Mouse (Mus musculus): Measurements from ENCODE around the gene Tmem145.

The Tmem145 gene

DNA sequence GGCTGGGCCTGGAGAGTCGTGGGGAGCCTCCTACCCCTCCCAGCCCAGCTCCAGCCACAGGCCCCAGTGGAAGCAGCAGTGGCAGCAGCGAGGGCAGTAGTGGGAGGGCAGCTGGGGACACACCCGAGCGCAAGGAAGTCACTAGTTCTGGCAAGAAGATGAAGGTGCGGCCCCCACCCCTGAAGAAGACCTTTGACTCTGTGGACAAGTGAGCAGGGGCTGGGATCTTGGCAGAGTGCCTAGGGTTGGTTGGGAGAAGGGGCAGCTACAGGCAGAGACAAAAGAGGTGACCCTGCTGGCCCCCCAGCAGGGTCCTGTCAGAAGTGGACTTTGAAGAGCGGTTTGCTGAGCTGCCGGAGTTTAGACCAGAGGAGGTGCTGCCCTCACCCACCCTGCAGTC, 13.8 kb upstream of the Tmem145 start:
- DNase-seq (ENCODE audit: low spot score in 2 of 2) = no peak

DNA sequence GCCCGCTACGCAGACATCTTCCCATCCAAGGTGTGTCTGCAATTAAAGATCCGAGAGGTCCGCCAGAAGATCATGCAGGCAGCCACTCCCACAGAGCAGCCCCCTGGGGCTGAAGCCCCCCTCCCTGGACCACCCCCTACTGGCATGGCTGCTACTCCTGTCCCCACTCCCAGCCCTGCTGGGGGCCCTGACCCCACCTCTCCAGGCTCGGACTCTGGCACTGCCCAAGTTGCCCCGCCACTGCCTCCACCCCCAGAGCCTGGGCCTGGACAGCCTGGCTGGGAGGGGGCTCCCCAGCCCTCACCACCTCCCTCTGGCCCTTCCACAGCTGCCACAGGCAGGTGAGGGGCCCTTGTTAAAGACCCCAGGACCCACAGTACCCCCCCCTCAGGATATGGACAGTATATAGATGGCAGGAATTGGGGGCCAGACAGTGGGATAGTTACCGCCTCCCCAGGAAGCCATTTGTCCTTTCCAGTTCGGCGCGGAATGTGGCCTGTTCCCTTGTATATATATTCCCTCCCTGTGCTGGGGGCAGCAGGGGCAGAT, 12.6 kb upstream of the Tmem145 start:
- DNase-seq (ENCODE audit: low spot score in 2 of 2) = no peak

DNA sequence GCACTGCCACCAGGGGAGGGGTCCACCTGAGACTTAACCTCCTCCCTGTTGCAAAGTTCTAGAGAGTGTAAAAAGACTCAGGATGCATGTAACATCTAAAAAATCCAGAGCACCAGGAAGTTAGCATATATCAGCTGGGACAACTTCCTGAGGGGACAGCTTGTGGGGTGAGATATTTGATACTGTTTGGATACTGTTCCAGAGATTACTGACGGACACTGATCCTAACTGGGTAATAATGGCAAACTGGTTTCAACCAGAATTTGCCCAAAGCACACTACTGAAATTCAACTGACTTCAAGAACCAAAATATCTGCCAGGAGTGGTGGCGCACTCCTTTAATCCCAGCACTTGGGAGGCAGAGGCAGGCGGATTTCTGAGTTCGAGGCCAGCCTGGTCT, 11.4 kb upstream of the Tmem145 start:
- no peak for DNase-seq (ENCODE audit: low spot score in 2 of 2)

DNA sequence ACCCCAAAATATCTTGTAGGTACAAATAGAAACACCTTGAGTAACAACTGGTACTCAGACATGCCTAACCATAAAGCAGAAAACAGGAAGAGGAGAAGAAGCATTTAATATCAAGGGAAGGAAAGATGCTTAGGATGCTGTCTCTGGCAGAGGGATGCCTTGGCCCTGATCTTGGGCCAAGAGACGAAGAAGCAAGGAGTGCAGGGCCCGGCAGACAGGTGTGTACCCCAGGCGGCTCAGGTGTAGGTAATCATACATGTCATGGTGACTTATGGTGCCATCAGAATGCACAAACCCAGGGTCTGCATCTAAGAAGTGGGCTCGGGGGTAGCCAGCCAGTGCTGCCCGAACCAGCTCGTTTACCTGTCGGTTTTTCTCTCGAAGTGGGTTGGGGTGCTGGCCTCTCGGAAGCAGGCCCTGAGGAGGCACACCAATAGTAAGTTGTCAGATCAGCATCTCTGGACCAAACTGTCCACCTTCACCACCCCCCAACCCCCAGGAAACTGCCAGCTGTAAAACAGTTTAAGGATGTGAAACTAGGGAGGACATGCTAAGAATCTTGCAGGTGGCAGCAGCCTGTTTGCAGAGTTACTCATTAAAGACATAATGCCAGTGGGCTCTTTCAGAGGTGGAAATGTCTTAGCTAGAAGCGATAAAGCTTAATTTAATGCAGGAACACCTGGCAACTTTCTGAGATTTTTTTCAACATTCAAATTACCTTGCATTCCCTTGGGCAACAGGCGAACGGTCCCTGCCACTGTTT, 10.8 kb upstream of the Tmem145 start:
- DNase-seq (ENCODE audit: low spot score in 2 of 2) = no peak

DNA sequence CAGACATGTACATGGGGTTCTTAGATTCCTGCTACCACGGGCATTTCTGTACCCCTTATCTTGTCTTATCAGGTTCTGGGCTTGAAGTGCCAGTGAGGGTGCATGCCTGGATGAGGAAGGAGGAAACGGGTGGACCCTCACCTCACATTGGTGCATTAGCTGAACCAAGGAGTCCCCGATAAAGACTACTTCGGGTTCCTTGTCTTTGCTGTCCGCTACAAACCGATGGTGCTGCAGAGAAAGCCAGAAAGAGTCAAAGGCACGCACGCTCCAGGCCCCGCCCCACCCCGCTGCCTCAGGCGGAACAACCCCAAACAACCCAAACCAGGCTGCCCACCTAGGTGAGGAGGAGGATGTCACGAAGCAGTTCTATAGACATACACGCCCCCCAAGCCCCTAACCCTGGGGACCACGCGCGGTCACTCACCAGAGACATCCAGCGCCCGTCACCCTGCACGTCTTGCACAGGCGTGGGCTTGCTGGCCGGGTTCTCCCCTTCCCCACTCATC, 8.9 kb upstream of the Tmem145 start:
- no peak for DNase-seq (ENCODE audit: low spot score in 2 of 2)

DNA sequence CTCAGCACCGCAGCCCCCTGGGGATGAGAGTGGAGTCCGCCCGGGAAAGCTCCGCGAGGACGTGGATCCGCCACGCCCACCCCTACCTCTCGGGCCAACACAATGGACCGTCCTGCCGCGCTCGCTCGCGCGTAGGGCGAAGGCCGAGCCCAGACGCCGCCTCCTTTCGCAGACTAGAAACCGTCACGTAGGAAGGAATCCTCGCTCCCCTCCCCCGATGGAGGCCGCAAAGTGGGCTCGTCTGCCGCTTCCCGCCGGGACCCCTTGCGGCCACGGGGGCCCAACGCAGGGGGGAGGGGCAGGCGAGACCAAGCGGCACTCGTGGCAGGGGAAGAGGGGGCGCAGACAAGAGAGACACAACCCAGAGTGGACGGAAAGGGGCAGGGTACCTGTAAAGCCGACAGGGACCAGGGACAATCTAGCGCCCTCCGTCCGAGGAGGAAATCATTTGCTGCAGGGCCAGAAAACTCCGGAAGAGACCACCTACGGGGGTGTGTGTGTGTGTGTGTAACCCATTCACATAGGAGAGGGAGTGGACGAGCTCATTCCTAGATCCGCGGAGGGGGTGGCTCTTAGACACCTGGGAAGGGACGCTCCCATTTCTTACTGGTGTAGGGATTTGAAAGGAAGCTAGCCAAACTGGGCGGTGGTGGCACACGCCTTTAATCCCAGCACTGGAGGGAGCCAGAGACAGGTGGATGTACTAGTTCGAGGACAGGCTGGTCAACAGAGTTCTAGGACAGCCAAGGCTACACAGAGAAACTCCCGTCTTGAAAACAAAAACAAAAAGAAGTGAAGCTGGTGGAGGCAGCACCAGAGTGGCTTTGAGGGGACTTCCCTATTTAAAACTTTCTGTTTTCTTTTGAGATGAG, 8.2 kb upstream of the Tmem145 start, which contains the start of gene Pafah1b3:
TSS of gene Pafah1b3 (minus strand) at position 533 of the 872 bp plus-strand sequence.
- peak; percentile 81 to 87 for DNase-seq (ENCODE audit: low spot score in 2 of 2)

DNA sequence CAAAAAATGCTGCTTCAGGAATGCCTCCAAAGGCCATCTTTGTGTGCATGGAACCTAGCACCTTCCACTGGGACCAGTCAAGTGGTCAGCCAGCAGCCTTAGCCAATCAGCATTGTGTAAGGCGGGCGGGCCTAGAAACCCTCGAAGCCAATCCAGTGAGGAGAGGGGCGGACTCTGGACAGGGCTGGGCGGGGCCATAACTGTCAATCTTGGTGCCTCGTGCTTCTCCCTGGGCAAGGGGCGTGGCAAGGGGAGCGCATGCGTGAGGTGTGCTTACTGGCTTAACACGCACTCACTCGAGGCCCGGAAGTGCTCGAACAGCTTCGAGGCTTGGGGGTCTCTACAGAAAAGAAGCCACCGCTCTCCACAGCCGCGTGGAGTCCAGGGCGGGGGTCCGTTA, 4.8 kb upstream of the Tmem145 start, which contains the start of gene Prr19:
TSS of gene Prr19 (plus strand) at position 349 of the 400 bp plus-strand sequence.
- no peak for DNase-seq (ENCODE audit: low spot score in 2 of 2)

DNA sequence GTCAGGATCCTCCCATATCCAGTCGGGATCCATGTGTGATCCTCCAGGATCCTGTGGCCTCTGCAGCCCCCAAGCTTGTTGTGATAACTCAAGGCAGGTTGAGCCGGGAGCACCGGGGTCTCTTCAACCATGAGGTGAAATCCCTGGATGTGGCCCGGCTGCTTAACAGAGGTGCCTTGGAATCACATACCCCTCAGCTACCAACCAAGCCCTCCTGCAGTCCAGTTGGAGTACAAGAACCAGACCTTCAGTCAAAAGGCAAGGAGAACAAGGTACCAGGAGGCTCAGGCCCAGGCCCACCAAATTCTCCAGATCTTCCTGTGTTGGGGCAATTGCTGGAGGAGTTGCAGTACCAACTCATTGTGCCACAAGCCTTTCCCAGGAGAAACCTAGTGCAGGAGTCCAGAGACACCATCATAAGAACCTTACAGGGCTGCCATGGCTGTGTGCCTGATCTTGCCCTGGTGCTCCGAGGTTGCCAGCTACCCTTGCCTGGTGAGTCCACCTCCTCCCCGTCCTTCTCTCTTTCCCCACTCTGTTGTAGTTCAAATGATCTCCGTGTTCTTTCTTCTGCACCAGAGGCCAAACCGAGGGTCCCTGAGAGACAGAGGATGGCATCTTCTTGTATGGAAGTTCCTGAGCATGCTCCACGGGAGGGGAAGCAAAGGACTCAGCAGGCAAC, 2.8 kb upstream of the Tmem145 start:
- no peak for DNase-seq (ENCODE audit: low spot score in 2 of 2)

DNA sequence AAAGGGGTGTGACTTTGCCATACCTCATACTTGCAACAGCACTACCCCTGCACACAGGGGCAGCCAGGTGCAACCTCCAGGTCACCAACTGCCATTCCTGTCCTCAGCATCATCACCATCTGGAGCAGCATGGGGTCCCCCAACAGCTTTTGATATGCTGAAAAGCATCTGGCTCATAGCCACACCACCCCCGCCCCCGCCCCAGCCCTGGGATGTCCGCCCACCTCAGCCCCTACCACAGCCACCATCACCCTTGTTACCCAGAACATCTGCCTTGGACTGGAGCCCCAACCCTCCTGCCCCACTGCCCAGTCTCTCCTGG, 2.3 kb upstream of the Tmem145 start:
- DNase-seq (ENCODE audit: low spot score in 2 of 2) = no peak

DNA sequence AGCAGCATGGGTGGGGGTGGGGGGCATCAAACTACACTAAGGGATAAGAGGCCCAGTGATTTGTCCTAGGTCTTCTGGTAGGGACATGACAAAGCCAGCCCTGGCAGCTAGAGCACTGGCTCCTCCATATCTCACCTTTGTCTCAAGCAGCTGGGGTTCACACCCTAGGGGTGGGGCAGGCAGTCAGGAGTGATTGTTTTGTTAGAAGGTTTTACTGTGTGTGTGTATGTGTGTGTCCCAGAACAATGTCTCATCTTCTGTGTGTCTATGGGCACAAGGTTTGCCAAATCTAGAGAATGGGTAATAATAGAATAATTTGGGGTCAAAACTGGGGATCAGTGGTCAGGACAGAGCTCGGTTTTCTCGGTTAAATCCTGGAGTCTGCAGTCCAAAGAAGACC, 425 bp upstream of the Tmem145 start:
- DNase-seq (ENCODE audit: low spot score in 2 of 2) = no peak

DNA sequence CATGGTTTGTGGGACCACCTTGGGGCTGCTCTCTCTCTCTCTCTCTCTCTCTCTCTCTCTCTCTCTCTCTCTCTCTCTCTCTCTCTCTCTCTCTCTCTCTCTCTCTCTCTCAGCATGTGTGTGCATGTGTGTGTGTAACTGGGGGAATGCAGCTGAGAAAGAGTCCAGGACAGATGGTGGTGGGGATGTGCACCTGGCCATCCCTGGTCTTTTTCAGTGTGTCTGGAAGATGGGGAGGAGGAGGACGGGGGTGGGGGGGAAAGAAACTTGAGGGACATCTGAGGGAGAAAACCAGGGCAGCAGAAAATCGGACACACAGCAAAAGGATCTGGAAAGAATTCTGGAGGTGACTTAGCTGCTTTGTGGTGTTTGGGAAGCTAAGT, 699 bp downstream of the Tmem145 start:
- DNase-seq (ENCODE audit: low spot score in 2 of 2) = no peak

DNA sequence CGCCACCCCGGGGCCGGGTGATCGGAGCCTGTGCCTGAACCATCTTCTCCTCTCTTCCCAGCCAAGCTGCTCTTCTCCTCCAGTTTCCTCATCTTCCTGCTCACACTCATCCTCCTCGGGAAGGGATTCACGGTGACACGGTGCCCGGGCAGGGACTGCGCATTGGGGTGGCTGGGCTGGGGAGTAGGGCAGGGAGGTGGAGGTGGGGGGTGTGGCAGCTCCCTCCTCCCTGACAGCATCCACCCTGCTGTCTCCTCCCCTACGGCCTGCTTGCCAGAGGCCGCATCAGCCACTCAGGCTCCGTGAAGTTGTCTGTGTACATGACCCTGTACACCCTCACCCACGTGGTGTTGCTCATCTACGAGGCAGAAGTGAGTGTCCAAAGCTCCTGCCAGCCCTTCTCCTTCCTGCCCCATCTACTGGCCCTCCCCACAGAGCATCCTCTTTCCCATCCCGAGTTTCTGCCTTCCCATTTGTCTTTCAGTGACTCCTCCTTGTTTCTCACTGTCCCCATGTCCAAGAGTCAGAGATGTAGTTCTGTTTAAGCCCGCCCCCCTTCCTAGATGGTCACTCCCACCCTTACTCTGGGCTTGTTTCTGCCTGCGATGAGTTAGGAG, 2.9 kb downstream of the Tmem145 start:
- DNase-seq (ENCODE audit: low spot score in 2 of 2) = no peak

DNA sequence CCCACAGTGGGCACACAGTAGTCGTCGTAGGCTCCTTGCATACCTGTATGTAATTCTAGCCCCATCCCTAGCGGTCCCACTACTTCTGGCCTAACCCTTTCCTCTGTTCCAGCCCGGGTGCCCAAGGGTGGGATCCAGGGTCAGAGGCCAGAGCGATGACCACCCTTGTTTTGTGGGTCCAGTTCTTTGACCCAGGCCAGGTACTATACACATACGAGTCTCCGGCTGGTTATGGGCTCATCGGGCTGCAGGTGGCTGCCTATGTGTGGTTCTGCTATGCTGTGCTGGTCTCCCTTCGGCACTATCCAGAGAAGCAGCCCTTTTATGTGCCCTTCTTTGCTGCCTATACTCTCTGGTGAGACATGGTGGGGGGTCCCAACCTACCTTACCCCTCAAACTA, 3.5 kb downstream of the Tmem145 start:
- DNase-seq (ENCODE audit: low spot score in 2 of 2) = no peak

DNA sequence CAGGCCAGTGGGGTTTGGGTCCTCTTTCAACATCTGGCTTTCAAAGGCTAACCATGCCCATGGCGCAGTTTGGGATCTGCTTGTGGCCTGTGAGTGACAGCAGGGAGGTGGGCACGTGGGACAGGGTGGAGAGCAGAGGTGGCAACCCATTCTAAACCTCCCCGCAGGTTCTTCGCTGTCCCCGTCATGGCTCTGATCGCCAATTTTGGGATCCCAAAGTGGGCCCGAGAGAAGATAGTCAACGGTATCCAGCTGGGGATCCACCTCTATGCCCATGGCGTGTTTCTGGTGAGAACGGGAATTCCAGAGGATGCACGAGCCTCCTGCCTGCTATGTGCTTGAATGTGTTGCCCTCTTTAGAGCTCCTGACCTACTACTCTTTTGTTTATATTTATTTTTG, 5.3 kb downstream of the Tmem145 start:
- DNase-seq (ENCODE audit: low spot score in 2 of 2) = no peak

DNA sequence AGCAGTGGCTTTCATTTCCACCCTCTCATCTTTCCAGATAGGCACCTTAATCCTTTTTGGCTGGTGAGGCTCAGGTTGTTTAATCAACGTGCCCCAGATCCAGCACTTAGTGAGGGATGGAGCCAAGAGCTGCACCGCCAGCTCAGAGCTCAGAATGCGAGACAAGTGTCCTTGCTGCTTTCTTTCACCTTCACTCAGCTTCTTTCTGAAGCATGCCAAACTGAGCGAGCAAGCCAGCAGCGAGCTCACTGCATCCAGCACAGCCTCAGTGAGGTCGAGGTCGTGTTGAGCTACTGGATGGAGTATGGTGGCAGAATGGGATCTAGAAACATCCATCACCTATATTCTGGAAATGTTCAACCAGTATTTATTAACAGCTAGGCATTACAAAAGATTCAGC, 7.4 kb downstream of the Tmem145 start:
- no peak for DNase-seq (ENCODE audit: low spot score in 2 of 2)

DNA sequence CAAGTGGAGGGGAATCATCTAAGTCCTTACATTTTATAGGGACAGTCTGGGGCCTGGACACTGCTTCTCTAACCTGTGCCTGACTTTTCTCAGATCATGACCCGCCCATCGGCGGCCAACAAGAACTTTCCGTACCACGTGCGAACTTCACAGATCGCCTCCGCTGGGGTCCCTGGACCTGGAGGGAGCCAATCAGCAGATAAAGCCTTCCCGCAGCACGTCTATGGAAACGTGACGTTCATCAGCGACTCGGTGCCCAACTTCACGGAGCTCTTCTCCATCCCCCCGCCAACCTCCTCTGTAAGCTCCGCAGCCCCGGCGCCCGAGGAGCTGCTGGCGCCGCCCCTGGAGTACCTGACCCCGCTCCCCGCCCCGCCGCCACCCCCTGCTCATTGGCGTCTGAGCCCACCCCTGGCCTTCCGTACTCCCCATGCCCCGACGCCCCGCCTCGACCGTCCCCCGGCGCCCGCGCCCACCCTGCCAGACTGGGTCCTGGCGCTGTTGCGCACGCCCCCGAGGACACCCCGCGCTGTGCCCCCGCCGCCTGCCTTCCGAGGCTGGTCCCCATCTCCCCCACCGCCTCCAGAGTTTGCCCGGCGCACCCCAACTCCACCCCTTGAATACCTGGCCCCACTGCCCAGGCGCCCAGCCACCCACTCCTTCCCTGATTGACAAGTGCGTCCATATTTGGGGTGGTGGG, 8.8 kb downstream of the Tmem145 start:
- no peak for DNase-seq (ENCODE audit: low spot score in 2 of 2)

DNA sequence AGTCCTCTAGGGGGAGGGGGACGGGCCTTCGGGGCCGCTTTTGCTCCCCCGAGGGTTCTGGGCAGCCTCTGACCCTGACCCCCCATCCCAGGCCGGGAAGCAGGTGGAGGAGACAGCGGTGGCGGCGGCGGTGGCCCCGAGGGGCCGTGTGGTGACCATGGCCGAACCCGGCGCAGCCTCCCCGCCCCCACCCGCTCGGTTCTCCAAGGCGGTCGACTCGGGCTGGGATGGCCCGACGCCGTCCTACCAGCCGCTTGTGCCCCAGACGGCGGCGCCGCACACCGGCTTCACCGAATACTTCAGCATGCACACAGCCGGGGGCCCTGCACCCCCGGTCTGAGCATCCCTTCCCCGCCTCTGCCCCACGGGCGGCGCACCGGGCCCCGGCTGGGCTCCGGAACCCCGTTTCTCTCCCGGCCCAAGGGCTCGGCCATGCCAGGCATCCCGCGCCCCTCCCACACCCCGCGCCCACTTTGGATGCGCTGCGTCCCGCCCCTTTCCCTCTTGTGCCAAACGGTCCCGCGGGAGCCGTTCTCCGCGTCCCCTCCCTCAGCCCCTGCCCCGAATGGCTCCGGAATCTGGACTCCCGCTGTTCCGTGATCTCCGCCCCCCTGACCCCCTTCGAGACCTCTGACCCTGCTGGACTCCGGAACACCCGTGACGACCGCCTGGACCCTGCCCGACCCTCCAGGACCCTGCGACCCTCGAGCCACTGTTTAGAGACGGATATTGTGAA, 9.6 kb downstream of the Tmem145 start:
- peak in 1 of 2 experiments; percentile 20 for DNase-seq (ENCODE audit: low spot score in 2 of 2)

DNA sequence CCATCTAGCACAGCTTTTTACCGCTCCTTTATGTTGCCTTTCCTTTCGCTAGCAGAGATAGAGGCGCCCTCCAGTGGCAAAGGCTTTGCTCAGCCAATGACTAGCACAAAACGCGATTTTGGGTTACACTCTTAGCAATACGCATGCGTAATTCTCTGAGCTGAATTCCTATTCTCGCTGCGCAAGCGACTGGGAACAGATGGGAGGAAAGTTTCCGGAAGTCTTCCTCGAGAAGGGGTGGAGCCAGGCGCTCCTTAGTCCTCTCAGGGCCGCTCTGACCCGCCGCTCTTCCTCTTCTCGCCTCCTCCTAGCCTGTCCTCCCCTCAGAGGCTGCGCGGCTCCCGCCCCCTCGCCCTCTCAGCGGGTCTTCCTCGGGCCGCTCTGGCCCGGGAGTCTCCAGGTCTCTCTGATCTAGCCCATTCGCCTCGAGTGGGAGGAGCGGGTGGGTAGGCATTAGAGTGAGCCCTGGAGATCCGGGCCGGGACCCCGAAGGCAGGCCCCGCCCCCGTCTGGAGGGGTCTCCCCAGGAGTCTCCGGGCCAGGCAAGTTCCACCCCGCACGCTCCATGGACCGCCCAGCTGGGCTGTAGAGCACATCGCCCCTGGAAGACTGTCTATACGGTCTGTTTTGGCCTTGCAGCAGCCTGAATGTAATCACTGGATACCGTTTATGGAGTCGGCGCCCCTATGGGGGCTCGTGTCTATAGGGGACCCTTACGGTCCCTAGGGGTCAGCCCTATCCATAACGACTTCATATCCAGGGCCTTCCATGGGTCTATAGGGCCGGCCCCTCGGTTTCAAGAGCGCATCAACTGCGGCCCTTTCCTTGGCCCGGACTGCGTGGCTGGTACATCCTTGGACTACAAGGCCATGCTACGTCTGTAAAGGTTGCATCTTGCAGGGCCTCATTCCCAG, 10.9 kb downstream of the Tmem145 start, which contains the start of gene Megf8:
TSS of gene Megf8 (plus strand) at position 633 of the 914 bp plus-strand sequence.
- DNase-seq (ENCODE audit: low spot score in 2 of 2) = peak; percentile 93 to 99

DNA sequence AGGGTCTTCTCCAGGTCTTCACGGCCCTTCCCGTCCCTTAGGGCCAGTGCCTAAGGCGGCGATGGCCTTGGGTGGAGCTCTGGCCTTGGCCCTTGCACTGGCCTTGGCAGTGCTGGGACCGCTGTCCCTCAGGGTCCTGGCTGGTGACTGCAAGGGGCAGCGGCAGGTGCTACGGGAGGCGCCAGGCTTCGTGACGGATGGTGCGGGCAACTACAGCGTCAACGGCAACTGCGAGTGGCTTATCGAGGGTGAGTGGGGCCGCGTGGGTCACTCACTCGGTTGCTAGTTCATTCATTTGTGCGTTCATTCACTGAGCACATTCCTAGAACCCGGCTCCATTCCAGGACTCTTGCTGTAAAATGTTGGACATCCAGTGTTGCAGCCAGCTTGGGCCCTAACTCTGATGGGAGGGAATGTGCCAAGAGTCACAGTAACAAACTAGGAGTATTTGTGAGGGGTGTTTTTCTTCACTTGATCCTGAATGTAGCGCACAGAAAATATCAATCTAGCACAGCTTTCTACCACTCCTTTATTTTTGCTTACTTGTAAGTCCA, 11.6 kb downstream of the Tmem145 start:
- no peak for DNase-seq (ENCODE audit: low spot score in 2 of 2)

Measured in frontal cortex, postnatal 36 days (tissue).